Mouse (Mus musculus): Measurements from ENCODE around the gene Snx3.

Snx3 gene

DNA sequence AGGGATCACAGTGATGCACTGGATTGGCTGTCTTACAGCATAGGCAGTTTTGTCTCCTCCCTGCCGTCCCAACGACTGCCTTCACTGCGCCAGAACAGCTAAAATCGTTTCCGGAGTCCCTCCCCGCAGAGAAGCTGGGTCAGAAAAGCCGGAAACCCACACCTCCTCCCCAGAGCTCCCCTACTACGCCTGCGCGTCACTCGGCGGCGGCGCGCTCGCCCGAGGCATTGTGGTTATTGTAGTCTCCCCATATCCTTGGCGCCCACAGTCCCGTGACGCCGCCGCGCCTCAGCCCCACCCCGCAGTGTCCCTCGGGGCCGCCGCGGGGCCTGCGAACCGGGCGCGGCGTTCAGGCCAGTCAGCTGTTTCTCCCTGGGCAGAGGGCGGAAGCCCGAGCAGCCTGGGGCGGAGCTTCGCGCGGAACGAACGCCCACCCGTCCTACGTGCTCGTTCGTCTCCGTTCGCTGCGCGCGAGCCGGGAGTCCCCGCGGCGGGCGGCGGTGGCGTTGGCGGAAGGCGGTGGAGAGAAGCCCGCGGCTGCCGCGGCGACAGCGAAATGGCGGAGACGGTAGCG, at the start of gene Snx3:
Snx3 (plus strand) TSS at position 256 of the 574 bp plus-strand sequence.
- in situ Hi-C loops (cut with MboI, MseI) = no loop called here

GRCm38 (mm10) chr10:42454266-42454665, 47.6 kb upstream of the Snx3 start:
- in situ Hi-C loops (cut with MboI, MseI) = no loop called here

- in situ Hi-C loops (cut with MboI, MseI) = no loop called here
Measured at GRCm38 (mm10) chr10:42454690-42455089, 47.1 kb upstream of the Snx3 start.

- in situ Hi-C loops (cut with MboI, MseI) = no loop called here
Measured at GRCm38 (mm10) chr10:42455981-42456380, 45.8 kb upstream of the Snx3 start.

GRCm38 (mm10) chr10:42457557-42458191, 44.2 kb upstream of the Snx3 start:
- in situ Hi-C loops (cut with MboI, MseI) = no loop called here

DNA sequence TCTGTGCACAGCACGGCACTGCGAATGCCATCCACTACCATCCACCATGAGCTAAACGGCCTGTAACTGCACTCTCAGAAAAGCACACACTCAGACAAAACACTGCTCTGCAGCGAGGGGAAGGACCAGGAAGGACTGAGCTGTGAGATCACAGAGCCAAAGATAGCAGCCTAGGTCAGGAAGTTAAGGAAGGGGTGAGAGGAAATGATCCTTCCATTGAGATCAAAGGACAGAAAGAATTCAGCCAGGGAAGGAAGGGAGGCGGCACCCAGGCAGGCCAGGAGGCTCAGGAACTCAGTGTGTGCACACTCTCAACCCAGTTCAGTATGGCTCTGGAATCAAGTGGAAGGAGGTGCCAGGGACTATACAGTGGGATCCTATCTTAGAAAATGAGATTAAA, 37.6 kb upstream of the Snx3 start:
- in situ Hi-C loops (cut with MboI, MseI) = no loop called here

GRCm38 (mm10) chr10:42464805-42465204, 37.0 kb upstream of the Snx3 start:
- in situ Hi-C loops (cut with MboI, MseI) = no loop called here

GRCm38 (mm10) chr10:42474946-42475514, 26.8 kb upstream of the Snx3 start:
- in situ Hi-C loops (cut with MboI, MseI) = no loop called here

- in situ Hi-C loops (cut with MboI, MseI) = no loop called here
Measured at GRCm38 (mm10) chr10:42476774-42477475, 24.9 kb upstream of the Snx3 start.

- in situ Hi-C loops (cut with MboI, MseI) = no loop called here
Measured at GRCm38 (mm10) chr10:42477550-42478340, 24.1 kb upstream of the Snx3 start.

DNA sequence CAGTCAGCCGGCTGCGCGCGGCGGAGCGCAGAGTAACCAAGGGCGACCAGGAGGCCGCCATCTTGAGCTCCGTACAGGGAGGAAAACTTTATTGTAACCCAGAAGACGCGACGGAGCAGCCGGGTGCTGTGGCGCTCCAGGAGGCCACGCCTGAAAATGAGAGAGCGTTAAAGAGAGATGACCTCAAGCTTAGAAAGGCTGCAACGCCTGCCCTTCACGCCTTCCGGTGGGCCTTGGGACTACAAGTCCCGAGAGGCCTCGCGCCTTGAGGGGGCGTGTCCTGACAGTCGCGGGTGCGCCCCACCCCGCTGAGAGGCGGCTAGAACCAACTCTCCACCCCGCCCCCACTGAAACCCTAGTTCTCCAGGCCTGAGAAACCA, 23.5 kb upstream of the Snx3 start, which contains the start of gene Afg1l:
Afg1l (minus strand) TSS at position 225 of the 380 bp plus-strand sequence.
- in situ Hi-C loops (cut with MboI, MseI) = no loop called here

DNA sequence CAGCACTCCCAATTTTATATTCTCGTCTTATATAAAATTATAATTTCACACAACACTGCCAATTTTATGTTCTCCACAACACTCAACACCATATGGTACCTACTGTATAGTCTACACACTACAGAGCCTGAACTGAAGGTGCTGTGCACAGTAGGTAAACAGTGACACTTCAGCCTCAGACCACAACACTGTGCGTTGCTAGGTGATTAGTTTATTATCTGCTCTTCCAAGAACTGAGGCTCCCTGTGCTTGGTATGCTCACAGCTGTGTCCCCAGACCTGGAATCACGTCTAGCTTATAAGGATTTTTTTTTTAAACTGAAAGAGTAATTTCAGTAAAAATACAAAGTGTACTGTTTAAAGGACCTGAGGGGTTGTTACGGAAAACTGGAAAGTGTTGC, 21.1 kb upstream of the Snx3 start:
- in situ Hi-C loops (cut with MboI, MseI) = no loop called here

- in situ Hi-C loops (cut with MboI, MseI) = no loop called here
Measured at GRCm38 (mm10) chr10:42488606-42489296, 13.1 kb upstream of the Snx3 start.

DNA sequence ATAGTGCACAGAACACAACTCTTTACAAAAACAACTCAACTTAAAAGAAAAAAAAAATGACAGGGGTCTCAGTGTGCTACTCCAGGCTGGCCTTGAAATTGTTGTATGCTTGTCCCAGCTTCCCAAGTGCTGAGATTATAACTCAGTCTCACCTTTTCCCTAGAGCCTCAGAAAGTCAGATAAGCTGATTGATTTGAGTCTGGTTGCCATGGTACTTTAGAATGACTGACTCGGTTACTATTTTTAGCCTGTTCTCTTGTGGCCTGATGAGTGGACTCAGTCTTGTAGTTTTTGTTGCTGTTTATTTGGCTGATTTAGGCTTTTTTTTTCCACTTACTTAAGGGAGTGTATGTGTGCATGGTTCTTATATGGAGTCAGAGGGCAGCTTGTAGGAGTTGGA, 10.7 kb upstream of the Snx3 start:
- in situ Hi-C loops (cut with MboI, MseI) = loop anchor here (10.0 kb wide), 1 partner anchor 686 kb away; the partner anchor contains the start of genes Cep57l1 and Sesn1

- in situ Hi-C loops (cut with MboI, MseI) = loop anchor here (10.0 kb wide), 1 partner anchor 687 kb away; the partner anchor contains the start of genes Cep57l1 and Sesn1
Measured at GRCm38 (mm10) chr10:42492027-42492771, 9.6 kb upstream of the Snx3 start.

- in situ Hi-C loops (cut with MboI, MseI) = loop anchor here (10.0 kb wide), 1 partner anchor 688 kb away; the partner anchor contains the start of genes Cep57l1 and Sesn1
Measured at GRCm38 (mm10) chr10:42493000-42493399, 8.8 kb upstream of the Snx3 start.

GRCm38 (mm10) chr10:42500611-42501010, 1.2 kb upstream of the Snx3 start:
- in situ Hi-C loops (cut with MboI, MseI) = no loop called here

GRCm38 (mm10) chr10:42501161-42501560, 669 bp upstream of the Snx3 start:
- in situ Hi-C loops (cut with MboI, MseI) = no loop called here

DNA sequence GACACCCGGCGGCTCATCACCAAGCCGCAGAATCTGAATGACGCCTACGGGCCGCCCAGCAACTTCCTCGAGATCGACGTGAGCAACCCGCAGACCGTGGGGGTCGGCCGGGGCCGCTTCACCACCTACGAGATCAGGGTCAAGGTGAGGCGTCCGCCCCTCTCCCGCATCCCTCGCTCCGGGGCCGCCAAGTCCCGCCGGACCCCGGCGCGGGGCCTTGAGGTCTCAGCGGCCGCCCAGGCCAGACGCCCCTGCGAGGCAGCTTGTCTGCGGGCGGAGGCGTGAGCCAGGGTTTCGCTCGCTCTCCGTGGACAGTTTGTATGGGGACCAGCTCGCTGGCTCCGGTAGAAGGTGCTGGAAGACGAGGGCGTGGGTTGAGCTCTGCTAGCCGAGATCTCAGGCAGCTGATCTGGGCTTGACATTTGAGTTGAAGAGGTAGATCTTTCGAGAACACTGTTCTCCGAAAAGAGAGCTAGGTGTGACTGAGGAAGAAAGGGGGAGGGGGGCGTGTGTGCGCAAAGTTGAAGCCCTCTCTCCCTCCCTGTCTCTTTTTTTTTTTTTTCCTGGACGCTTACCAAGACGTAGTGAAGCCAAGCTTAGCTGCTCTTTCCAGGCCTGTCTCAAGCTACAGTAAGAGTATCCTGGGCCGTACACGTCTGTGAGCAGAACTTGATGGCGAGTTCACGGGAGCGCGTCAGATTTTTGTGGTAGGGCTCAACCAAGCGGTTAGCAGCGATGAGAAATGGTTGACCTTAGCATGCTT, 700 bp downstream of the Snx3 start:
- in situ Hi-C loops (cut with MboI, MseI) = no loop called here
